Mouse (Mus musculus): ENCODE measurements at regions not wholly inside any gene's neighbourhood (a gene's known extent, or its start where the extent isn't known, plus 50 kb on each side); places are given as distances from the start of the nearest gene placed in this dataset.
"Not testable (repeated sequence)": the region's sequence is repeated elsewhere in the genome, so short reads cannot be mapped to it uniquely, and the experiment has no call there.

DNA sequence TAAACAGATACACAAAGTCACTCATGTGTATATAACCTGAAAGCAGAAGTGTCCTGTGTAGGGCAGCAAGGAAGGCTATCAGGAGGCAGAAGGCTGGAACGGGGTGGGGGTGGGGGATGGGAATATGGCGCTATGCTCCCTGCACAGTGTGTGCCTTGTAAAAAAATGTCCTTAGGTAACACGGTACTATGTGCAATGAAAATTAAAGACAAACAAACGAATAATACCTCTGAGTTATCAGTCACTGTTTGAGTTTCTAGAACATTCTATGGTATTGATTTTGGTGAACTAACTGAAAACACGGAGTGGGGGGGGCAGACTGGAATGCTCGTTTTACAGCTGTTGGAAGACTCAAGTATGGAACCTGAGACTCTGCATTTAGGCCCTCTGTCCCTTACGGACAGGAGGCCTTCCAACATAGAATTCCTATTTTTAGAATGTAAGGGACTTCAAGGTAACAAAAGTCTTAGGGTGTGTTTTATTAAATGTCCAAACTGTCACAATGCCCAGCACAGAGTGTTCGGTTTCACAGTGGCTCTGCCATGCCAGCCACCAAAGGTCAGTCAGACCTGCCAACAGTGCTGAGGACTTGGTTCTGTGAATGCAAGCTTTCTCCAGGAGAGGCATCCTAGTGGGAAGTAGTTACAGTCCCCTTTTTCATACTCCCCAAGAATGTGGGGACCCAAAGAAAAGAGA is 240.6 kb downstream of the Ano6 start:
- DNase-seq (ENCODE audit: low spot score): no peak

GRCm38 (mm10) chr15:96035273-96035672 is 244.6 kb downstream of the Ano6 start:
- peak; percentile 10 for DNase-seq (ENCODE audit: low spot score)

DNA sequence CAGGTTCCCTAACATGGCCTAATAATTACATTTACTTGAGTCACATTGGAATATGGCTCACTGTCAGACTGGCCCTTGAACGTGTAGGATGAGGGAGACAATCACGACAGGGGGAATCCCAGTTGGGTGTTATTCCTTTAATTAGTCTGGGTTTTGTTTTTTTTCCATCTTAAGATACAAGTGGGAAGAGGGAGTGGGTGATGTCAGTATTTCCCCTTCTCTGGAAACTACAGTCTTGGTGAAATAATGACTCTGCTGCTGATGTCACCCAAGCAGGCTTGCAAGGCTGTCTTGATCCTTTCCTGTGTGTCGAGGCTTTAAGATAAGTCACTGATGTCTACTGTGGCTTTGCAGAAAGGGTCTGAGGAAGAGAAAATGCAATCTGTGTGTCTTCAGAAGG is 241.8 kb upstream of the Arid2 start:
- no peak for DNase-seq (ENCODE audit: low spot score)

- DNase-seq (ENCODE audit: low spot score): no peak
These were observed 240.7 kb upstream of the Arid2 start for GRCm38 (mm10) chr15:96046651-96047050.

DNA sequence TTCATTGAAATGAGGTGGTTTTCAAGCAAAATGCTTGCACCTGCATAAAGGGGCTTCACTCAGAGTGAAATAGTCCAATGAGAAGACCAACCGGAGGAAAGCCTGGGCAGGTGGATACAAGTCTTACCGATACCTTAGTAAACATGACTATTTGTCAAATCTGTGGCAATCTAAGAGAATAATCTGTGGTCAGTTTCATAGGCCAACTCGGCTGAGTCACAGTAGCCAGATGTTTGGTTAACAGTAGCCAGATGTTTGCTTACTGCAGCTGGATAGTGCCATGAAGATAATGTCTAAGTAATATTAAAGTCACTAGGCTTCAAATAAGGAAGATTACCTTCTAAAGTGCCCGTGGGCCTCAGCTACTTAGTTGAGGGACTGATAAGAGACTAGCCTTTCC is 236.9 kb upstream of the Arid2 start:
- no peak for DNase-seq (ENCODE audit: low spot score)

DNA sequence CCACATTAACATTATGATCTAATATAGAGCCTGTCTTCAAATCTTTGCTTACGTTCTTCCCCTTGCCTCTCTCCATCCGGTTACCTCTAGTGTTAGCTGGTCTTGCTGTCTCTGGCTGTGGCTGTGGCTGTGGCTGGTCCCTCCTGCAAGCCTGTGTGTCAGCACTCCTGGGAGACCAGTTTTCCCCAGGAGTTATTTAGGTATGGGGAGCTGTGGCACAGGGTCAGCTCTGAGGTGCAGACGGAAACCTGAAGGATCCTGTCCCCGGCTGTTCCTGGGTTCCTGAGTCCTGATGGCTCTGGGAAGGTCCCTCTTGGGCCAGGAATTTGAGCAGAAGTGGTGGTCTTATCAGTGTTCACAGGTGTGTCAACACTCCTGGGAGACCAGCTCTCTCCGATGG is 234.7 kb upstream of the Arid2 start:
- DNase-seq (ENCODE audit: low spot score): no peak

- no peak for DNase-seq (ENCODE audit: low spot score)
These were observed 232.0 kb upstream of the Arid2 start for GRCm38 (mm10) chr15:96055361-96055760.

- no peak for DNase-seq (ENCODE audit: low spot score)
These were observed 231.4 kb upstream of the Arid2 start for GRCm38 (mm10) chr15:96055796-96056473.

DNA sequence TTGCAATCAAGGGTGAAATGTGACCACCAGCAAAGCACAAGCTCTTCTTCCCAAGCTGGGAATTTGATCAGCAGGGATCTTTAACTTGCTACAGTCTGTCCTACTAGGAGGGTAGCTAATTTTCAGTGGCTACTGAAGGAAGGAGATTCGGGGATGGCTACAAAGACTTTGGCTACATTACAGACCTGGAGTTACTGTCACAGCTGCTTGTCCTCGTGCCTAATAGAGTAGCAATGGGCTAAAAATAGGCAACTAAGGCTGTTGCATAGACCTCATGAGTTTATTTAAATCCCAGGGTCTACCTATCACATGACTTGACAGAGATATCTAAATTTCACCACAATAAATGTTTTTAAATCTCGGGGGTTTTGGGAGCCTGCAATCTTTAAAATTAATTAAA is 227.7 kb upstream of the Arid2 start:
- no peak for DNase-seq (ENCODE audit: low spot score)

GRCm38 (mm10) chr15:96064499-96065217 is 222.7 kb upstream of the Arid2 start:
- no peak for DNase-seq (ENCODE audit: low spot score)

DNA sequence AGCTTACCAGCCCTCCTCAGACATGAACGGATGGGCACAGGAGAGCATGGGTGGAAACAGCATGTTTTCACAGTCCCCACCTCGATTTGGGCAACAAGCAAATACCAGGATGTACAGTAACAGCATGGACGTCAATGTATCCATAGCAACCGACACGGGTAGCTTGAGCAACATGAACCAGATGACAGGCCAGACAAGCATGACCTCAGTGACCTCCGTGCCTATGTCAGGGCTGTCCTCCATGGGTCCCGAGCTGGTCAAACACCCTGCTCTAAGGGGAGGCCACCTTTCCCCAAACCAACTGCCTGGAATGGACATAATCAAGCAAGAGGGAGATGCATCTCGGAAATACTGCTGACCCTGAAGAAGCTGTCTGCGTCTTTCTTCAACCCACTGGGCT is 211.7 kb upstream of the Arid2 start:
- DNase-seq (ENCODE audit: low spot score): no peak

GRCm38 (mm10) chr15:96077756-96078155 is 209.6 kb upstream of the Arid2 start:
- DNase-seq (ENCODE audit: low spot score): no peak

GRCm38 (mm10) chr15:96078580-96078979 is 208.7 kb upstream of the Arid2 start:
- no peak for DNase-seq (ENCODE audit: low spot score)

- no peak for DNase-seq (ENCODE audit: low spot score)
These were observed 197.6 kb upstream of the Arid2 start for GRCm38 (mm10) chr15:96089676-96090075.

DNA sequence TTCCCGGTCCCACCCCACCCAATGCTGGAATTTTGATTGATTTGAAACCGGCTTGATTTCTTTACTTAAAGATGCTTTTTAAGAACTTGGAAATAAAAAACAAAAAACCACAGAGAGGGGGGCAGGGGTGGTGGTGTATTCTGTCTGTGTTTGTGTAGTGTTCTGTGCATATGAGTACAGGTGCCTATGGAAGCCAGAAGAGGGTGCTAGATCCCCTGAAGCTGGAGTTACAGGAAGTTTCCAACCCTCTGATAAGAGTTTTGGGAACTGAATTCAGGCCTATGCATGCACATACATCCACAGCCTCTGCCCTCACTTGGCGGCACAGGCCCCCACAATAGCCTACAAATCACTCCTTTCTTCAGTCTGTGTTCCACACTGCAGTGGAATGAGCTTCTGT is 190.9 kb upstream of the Arid2 start:
- no peak for DNase-seq (ENCODE audit: low spot score)

- no peak for DNase-seq (ENCODE audit: low spot score)
These were observed 188.5 kb upstream of the Arid2 start for GRCm38 (mm10) chr15:96098821-96099220.

- not testable (repeated sequence) for DNase-seq (ENCODE audit: low spot score)
These were observed 187.3 kb upstream of the Arid2 start for GRCm38 (mm10) chr15:96099844-96100640.

GRCm38 (mm10) chr15:96103737-96104136 is 183.6 kb upstream of the Arid2 start:
- no peak for DNase-seq (ENCODE audit: low spot score)

DNA sequence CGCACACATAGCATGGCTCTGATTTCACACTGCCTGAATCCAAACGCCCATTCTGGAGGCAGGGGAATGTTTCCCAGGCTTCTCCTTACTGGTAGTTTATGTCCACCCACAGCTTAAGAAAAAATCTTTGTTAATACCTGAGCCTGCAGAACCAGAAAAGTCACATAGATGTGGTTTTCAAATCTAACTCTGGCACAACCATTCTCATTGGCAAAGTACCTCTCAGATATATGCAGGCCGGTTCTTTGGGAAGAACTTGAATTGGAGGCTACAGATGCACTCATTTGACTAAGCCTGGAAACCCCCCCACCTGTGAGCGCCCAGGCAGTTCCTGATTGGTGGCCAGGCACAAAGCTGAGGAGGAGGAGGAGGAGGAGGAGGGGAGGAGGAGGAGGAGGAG is 179.8 kb upstream of the Arid2 start:
- no peak for DNase-seq (ENCODE audit: low spot score)

DNA sequence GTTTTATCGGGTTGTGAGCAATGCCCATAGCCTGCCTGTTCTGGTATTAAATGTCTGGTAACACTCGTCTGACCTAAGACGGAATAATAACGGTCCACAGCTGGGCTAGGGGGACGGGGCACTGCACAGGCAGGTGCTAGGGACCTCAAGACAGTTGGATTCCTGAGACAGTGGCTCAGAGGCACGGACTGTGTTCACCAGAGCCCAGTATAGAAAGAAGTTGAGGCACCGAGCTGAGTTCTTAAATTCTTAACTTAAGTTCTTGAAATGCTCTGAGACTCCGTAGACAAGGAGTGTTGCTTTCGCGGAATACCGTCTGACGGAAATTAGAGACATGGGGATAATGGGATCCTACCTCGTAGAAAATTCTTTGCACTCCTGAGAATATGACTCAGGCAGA is 174.2 kb upstream of the Arid2 start:
- no peak for DNase-seq (ENCODE audit: low spot score)

DNA sequence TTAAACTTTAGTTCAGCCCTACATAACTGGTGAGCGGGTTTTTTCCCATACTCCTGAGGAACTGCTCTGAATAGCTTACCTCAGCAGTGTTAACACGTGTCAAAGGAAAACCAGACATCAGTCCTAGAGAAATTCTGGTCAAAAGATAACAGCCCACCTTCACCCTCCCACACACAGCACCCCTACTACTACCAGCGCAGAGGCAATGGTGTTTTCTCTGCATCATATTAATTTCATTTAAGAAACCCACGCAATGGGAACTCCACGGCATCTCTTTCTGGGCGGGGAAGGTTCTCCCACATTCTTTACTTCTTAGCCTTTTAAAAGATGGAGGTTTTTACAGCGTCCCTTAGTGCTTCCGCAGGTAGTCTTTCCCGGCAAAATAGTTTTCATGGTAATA is 172.7 kb upstream of the Arid2 start:
- no peak for DNase-seq (ENCODE audit: low spot score)

DNA sequence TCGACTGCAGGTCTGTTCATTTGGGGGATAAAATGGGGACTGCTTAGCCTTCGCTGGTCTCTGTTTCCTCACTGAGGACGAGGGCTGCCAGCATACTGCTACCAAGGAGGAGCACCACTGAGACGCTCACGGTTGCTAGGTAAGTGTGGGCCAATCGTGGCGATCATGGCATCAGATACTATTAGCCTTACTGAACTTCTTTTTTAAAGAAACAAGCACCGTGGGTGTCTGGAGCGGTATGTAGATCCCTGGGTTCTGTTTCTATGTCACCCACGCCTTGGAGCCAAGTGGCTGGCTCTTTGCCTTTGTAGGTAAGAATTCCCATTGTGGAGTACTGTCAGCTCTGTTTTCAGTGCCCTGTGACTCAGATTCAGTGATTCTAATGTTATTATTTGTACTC is 172.1 kb upstream of the Arid2 start:
- DNase-seq (ENCODE audit: low spot score): no peak

Data from yolk sac, embryonic 10.5 days (tissue).